In genomic region chr8:104539566-104539965, GRCm38 (mm10) we compare ENCODE assay signal across 15 mouse cellular contexts. TPM values are rescaled to one million over a fixed set of nuclear protein-coding genes. Genes with fewer than 3 reads are reported as not detected.
A peak's percentile ranks its signal among the peaks of the same experiment; 100 is the strongest.
DNase-seq lines count a peak whose midpoint lies in the region; ATAC-seq and TF ChIP-seq lines count a peak whose summit lies in the region.
"Had no signal": no experiment of that assay in that cellular context is flagged by ENCODE, and none has a peak within 500 bp of the region (broad histone marks: within the 10 kb centered on the region; RNA-seq: fewer than 3 reads in every experiment).

No protein-coding gene starts in this region.

- H3K9ac ChIP-seq in hindbrain, embryonic 12.5 days = no peak overlapping the region
- H3K9ac ChIP-seq: limb, embryonic 12.5 days had no signal

- no peak overlapping the region for H3K4me3 ChIP-seq in lung, adult 2 months (replicated peaks; ENCODE audit: extremely low read depth, low read depth, low read length)
- no peak overlapping the region for H3K4me3 ChIP-seq in hindbrain, embryonic 12.5 days
- no peak overlapping the region for H3K4me3 ChIP-seq in embryonic facial prominence, embryonic 10.5 days

- WGBS in lung, adult 2 months = 90% methylated on average over 2 of the region's 2 CpGs
- WGBS in hindbrain, embryonic 12.5 days = 87% methylated on average over 2 of the region's 2 CpGs
- WGBS in embryonic facial prominence, embryonic 10.5 days = 91% methylated on average over 2 of the region's 2 CpGs

- no peak overlapping the region for H3K27ac ChIP-seq in hindbrain, embryonic 12.5 days
- no peak overlapping the region for H3K27ac ChIP-seq in embryonic facial prominence, embryonic 10.5 days (replicated peaks)
- H3K27ac ChIP-seq: limb, embryonic 12.5 days; macrophage had no signal

- ATAC-seq in hindbrain, embryonic 12.5 days (ENCODE audit: low FRiP score) = no peak
- ATAC-seq: inflammation-experienced regulatory T-cells, adult 6 months had no signal

- H3K36me3 ChIP-seq in hindbrain, embryonic 12.5 days = no peaks in the 10 kb centered on the region
- no peaks in the 10 kb centered on the region for H3K36me3 ChIP-seq in embryonic facial prominence, embryonic 10.5 days (replicated peaks)
- H3K36me3 ChIP-seq: limb, embryonic 12.5 days had no signal

- no peak overlapping the region for H3K4me2 ChIP-seq in hindbrain, embryonic 12.5 days (replicated peaks)
- H3K4me2 ChIP-seq: limb, embryonic 12.5 days had no signal

- no peaks in the 10 kb centered on the region for H3K9me3 ChIP-seq in hindbrain, embryonic 12.5 days (replicated peaks)
- H3K9me3 ChIP-seq in embryonic facial prominence, embryonic 10.5 days = no peaks in the 10 kb centered on the region
- H3K9me3 ChIP-seq: limb, embryonic 12.5 days had no signal

- no peak for TF ChIP-seq POLR2A in lung, adult 2 months (IDR thresholded peaks at IDR 0.05; ENCODE audit: borderline replicate concordance, extremely low read depth, low read depth, low read length)

- no peak for TF ChIP-seq CTCF in lung, adult 2 months (IDR thresholded peaks at IDR 0.05; ENCODE audit: insufficient read depth, low read length)

- H3K4me1 ChIP-seq in lung, adult 2 months (ENCODE audit: control insufficient read depth, insufficient read depth, low read length) = peaks cover 9% of the 10 kb centered on the region
- peaks cover 25% of the 10 kb centered on the region for H3K4me1 ChIP-seq in hindbrain, embryonic 12.5 days
- peaks cover 32% of the 10 kb centered on the region for H3K4me1 ChIP-seq in embryonic facial prominence, embryonic 10.5 days

- DNase-seq in layer of hippocampus, adult 11-12 months (ENCODE audit: low spot score) = peak; percentile 57
- DNase-seq in layer of hippocampus, postnatal 25 days (ENCODE audit: extremely low spot score in 1 of 2, low spot score in 1 of 2) = no peak
- peak; percentile 30 for DNase-seq in NIH3T3 (ENCODE audit: low read depth)
- DNase-seq in adrenal gland, postnatal 10 days = peak; percentile 51
- peak; percentile 26 to 42 for DNase-seq in layer of hippocampus, postnatal 10 days (ENCODE audit: low spot score in 2 of 2)
- DNase-seq in lung, adult 2 months = no peak
- no peak for DNase-seq in embryonic facial prominence, embryonic 10.5 days (ENCODE audit: low spot score)
- DNase-seq: heart, postnatal 14 days; kidney, postnatal 14 days had no signal

- peaks cover 66% of the 10 kb centered on the region for H3K27me3 ChIP-seq in hindbrain, embryonic 12.5 days
- H3K27me3 ChIP-seq in embryonic facial prominence, embryonic 10.5 days (replicated peaks; ENCODE audit: low read depth, poor library complexity, severe bottlenecking) = peaks cover 88% of the 10 kb centered on the region

RNA-seq across cellular contexts. Expression of gene Car7, which starts 5.1 kb away (rescaled TPM):
- 10 to 100 TPM; 14.8 to 26.6 TPM for total RNA-seq in layer of hippocampus, postnatal 25 days (2021)
- 1 to 10 TPM; 3.0 to 3.2 TPM for total RNA-seq in adrenal gland, postnatal 10 days (2021)
- 10 to 100 TPM; 13.5 to 18.2 TPM for total RNA-seq in layer of hippocampus, postnatal 10 days (2021)
- polyA plus RNA-seq in lung, adult 2 months (2012; rRNA removed) = 1.4 and 1.8 TPM in 2 replicates
- polyA plus RNA-seq in hindbrain, embryonic 12.5 days (2016; fragmentation: Nextera tagmentation; extraction: Ambion mirVana) = 1.2 and 1.5 TPM in 2 replicates
- 0.75 and 1.00 TPM in 2 replicates for polyA plus RNA-seq in embryonic facial prominence, embryonic 10.5 days (2016; fragmentation: Nextera tagmentation; extraction: Ambion mirVana)
- total RNA-seq: granulocyte monocyte progenitor cell, adult 5-6 weeks had no signal

RNA-seq across cellular contexts. Expression of gene Nae1, which starts 5.1 kb away (rescaled TPM):
- total RNA-seq in layer of hippocampus, postnatal 25 days (2021) = 10 to 100 TPM; 44.3 to 46.9 TPM
- 10 to 100 TPM; 30.4 to 35.0 TPM for total RNA-seq in adrenal gland, postnatal 10 days (2021)
- 10 to 100 TPM; 49.9 to 52.4 TPM for total RNA-seq in layer of hippocampus, postnatal 10 days (2021)
- polyA plus RNA-seq in lung, adult 2 months (2012; rRNA removed) = 7.4 and 17.1 TPM in 2 replicates
- polyA plus RNA-seq in hindbrain, embryonic 12.5 days (2016; fragmentation: Nextera tagmentation; extraction: Ambion mirVana) = 114 and 130 TPM in 2 replicates
- 124 and 137 TPM in 2 replicates for polyA plus RNA-seq in embryonic facial prominence, embryonic 10.5 days (2016; fragmentation: Nextera tagmentation; extraction: Ambion mirVana)

RNA-seq across cellular contexts. Expression of gene Terb1, which starts 29.9 kb away (rescaled TPM):
- total RNA-seq in layer of hippocampus, postnatal 25 days (2021) = under 1 TPM; 0.57 to 0.80 TPM
- total RNA-seq in adrenal gland, postnatal 10 days (2021) = under 1 TPM; 0.09 to 0.12 TPM
- under 1 TPM; 0.54 to 0.96 TPM for total RNA-seq in layer of hippocampus, postnatal 10 days (2021)
- polyA plus RNA-seq in lung, adult 2 months (2012; rRNA removed) = 0.05 and 0.07 TPM in 2 replicates
- 0.22 and 0.34 TPM in 2 replicates for polyA plus RNA-seq in hindbrain, embryonic 12.5 days (2016; fragmentation: Nextera tagmentation; extraction: Ambion mirVana)
- 0.19 and 0.26 TPM in 2 replicates for polyA plus RNA-seq in embryonic facial prominence, embryonic 10.5 days (2016; fragmentation: Nextera tagmentation; extraction: Ambion mirVana)
- total RNA-seq: granulocyte monocyte progenitor cell, adult 5-6 weeks; heart, postnatal 14 days had no signal
- polyA plus RNA-seq: inflammation-experienced regulatory T-cells, adult 6 months; macrophage; small intestine, adult 2 months had no signal

RNA-seq across cellular contexts. Expression of gene Pdp2, which starts 51.7 kb away (rescaled TPM):
- total RNA-seq in layer of hippocampus, postnatal 25 days (2021) = 1 to 10 TPM; 7.8 to 8.1 TPM
- 10 to 100 TPM; 25.1 to 32.4 TPM for total RNA-seq in adrenal gland, postnatal 10 days (2021)
- 1 to 10 TPM; 9.0 to 9.2 TPM for total RNA-seq in layer of hippocampus, postnatal 10 days (2021)
- 3.4 and 4.4 TPM in 2 replicates for polyA plus RNA-seq in lung, adult 2 months (2012; rRNA removed)
- 13.7 and 14.9 TPM in 2 replicates for polyA plus RNA-seq in hindbrain, embryonic 12.5 days (2016; fragmentation: Nextera tagmentation; extraction: Ambion mirVana)
- 15.4 and 16.0 TPM in 2 replicates for polyA plus RNA-seq in embryonic facial prominence, embryonic 10.5 days (2016; fragmentation: Nextera tagmentation; extraction: Ambion mirVana)

Comparison
In these comparisons a context has a peak if more than half of its experiments do, and no peak if none do; other contexts are left out.
1. DNase-seq: peak in layer of hippocampus, adult 11-12 months (single experiment), NIH3T3 (single experiment), adrenal gland, postnatal 10 days (single experiment) and layer of hippocampus, postnatal 10 days (2 of 2); none in layer of hippocampus, postnatal 25 days (0 of 2), lung, adult 2 months (single experiment) and embryonic facial prominence, embryonic 10.5 days (single experiment).